Mouse (Mus musculus) urinary bladder, adult 18-20 months (tissue): ENCODE measurements around the gene Srr.

Experiments used
- DNase-seq, 2 experiments: peaks; one replicate each; pipeline ENCODE4 v3.0.0; 2022; ENCODE audit warnings: low spot score in 2 of 2, mixed read lengths in 2 of 2

The Srr gene

GRCm38 (mm10) chr11:74907850-74908249 lies 17.9 kb downstream of the Srr start:
- no peak for DNase-seq

GRCm38 (mm10) chr11:74902416-74902815 lies 23.3 kb downstream of the Srr start:
- DNase-seq = no peak

GRCm38 (mm10) chr11:74901555-74901954 lies 24.2 kb downstream of the Srr start:
- DNase-seq = no peak

GRCm38 (mm10) chr11:74898517-74898827 lies 27.3 kb downstream of the Srr start:
- no peak for DNase-seq

- peak; percentile 76 to 86 for DNase-seq
These were observed 27.9 kb downstream of the Srr start, which contains the start of gene Tsr1 for GRCm38 (mm10) chr11:74897678-74898516. Tsr1 (plus strand) TSS chr11:74898071.

GRCm38 (mm10) chr11:74896901-74897677 lies 28.7 kb downstream of the Srr start, which contains the start of gene Sgsm2:
Sgsm2 (minus strand) TSS chr11:74897060.
- DNase-seq = peak; percentile 60 to 75

GRCm38 (mm10) chr11:74895980-74896900 lies 29.5 kb downstream of the Srr start:
- peak; percentile 75 to 83 for DNase-seq

- no peak for DNase-seq
These were observed 31.1 kb downstream of the Srr start for GRCm38 (mm10) chr11:74894619-74895018.

GRCm38 (mm10) chr11:74883098-74883497 lies 42.6 kb downstream of the Srr start:
- DNase-seq = no peak

- no peak for DNase-seq
These were observed 43.8 kb downstream of the Srr start for GRCm38 (mm10) chr11:74881979-74882378.

- no peak for DNase-seq
These were observed 44.7 kb downstream of the Srr start for GRCm38 (mm10) chr11:74880999-74881398.

- DNase-seq = no peak
These were observed 48.9 kb downstream of the Srr start for GRCm38 (mm10) chr11:74876801-74877200.

- peak in 1 of 2 experiments; percentile 35 for DNase-seq
These were observed 51.1 kb downstream of the Srr start for GRCm38 (mm10) chr11:74874630-74875029.

GRCm38 (mm10) chr11:74870991-74871622 lies 54.6 kb downstream of the Srr start:
- DNase-seq = peak; percentile 55 to 75

GRCm38 (mm10) chr11:74870544-74870943 lies 55.2 kb downstream of the Srr start:
- DNase-seq = no peak

- DNase-seq = no peak
These were observed 56.1 kb downstream of the Srr start for GRCm38 (mm10) chr11:74869603-74870002.

- no peak for DNase-seq
These were observed 57.5 kb downstream of the Srr start for GRCm38 (mm10) chr11:74868046-74868760.

GRCm38 (mm10) chr11:74867181-74867580 lies 58.6 kb downstream of the Srr start:
- no peak for DNase-seq

GRCm38 (mm10) chr11:74866640-74867039 lies 59.1 kb downstream of the Srr start:
- DNase-seq = peak in 1 of 2 experiments; percentile 83

GRCm38 (mm10) chr11:74865252-74865651 lies 60.5 kb downstream of the Srr start:
- no peak for DNase-seq

- no peak for DNase-seq
These were observed 61.3 kb downstream of the Srr start for GRCm38 (mm10) chr11:74864421-74864820.
